Mouse (Mus musculus) retina, embryonic 14.5 days (tissue): ENCODE data around the gene Mrpl1.

Experiments
- DNase-seq: peaks from one replicate; pipeline ENCODE4 v3.0.0-alpha.2; 2015; ENCODE audit warnings: low spot score

Mrpl1 gene

DNA sequence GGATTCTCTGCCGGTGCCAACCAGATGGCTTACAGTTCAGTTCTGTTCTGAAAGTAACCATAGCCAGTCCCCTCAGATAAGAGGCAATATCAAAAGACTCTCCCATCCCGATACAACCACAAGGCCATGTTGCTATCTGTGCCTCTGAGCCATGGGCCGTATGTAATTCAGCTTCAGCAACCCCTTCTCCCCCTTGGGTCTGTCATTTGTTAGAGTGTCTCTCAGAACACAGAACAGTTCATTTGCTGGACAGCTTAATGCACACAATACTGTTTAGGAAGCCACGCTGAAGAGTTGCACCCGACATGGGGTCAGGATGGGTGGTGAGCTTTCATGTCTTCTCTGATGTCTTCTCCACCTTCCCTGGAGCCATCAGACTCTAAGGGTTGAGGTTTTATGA, 100.3 kb downstream of the Mrpl1 start:
- no peak for DNase-seq

DNA sequence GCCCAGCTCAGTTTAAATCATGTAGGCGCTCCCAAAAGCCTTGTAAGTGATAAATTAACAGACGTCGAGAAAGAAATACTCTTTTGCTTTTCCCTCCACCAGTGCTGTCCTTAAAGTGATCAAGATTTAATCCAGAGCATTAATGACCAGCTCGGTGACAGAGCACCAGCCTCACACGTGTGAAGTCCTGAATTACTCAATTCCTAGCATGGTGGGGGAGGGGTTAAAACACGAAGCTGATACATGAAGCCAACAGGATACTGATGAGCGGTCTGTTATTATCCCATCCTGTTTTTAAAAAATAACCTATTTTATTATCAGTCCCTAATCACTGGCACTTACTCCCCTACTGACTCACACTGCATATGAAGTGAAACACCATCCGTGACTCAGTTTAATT, 102.4 kb downstream of the Mrpl1 start:
- DNase-seq: no peak
